Mouse (Mus musculus) midbrain, embryonic 14.5 days (tissue): Measurements from ENCODE around the gene Krcc1. TPM values are rescaled to one million over a fixed set of nuclear protein-coding genes. Genes with fewer than 3 reads are reported as not detected.
"Not testable (repeated sequence)": the region's sequence is repeated elsewhere in the genome, so short reads cannot be mapped to it uniquely, and the experiment has no call there.

Source experiments
- ATAC-seq: fragments of 200-750 bp; cut with Nextera tagmentation; 2 replicates; pipeline ENCODE4 v1.8.0; 2017; ENCODE audit warnings: moderate number of reproducible peaks, moderate library complexity; ENCODE audit not compliant: low FRiP score, low TSS enrichment
- DNase-seq: peaks from one replicate; pipeline ENCODE4 v3.0.0-alpha.2; 2015
- H3K27ac ChIP-seq: fragments of 300-500 bp; sonication (generic); replicated peaks from 2 replicates; pipeline ENCODE4 v1.5.1; 2014; ENCODE audit warnings: mild to moderate bottlenecking, low read depth, low read length, moderate library complexity
- H3K27me3 ChIP-seq: fragments of 300-500 bp; sonication (generic); 2 replicates; pipeline ENCODE4 v1.6.1; 2014; ENCODE audit warnings: low read length, control low read depth, mixed read lengths; ENCODE audit not compliant: control insufficient read depth, insufficient read depth
- H3K36me3 ChIP-seq: fragments of 300-500 bp; sonication (generic); 2 replicates; pipeline ENCODE4 v1.6.1; 2014; ENCODE audit warnings: low read length, control low read depth; ENCODE audit not compliant: control insufficient read depth, insufficient read depth
- H3K4me1 ChIP-seq: fragments of 300-500 bp; sonication (generic); 2 replicates; pipeline ENCODE4 v1.6.1; 2014; ENCODE audit warnings: mild to moderate bottlenecking, antibody characterized with exemption, low read length, control low read depth; ENCODE audit not compliant: control insufficient read depth, insufficient read depth
- H3K4me2 ChIP-seq: fragments of 300-500 bp; sonication (generic); 2 replicates; pipeline ENCODE4 v1.6.1; 2014; ENCODE audit warnings: mild to moderate bottlenecking, low read length, moderate library complexity
- H3K4me3 ChIP-seq: fragments of 300-500 bp; sonication (generic); replicated peaks from 2 replicates; pipeline ENCODE4 v1.5.1; 2014; ENCODE audit warnings: low read depth, low read length
- H3K9ac ChIP-seq: fragments of 300-500 bp; sonication (generic); replicated peaks from 2 replicates; pipeline ENCODE4 v1.6.1; 2014; ENCODE audit warnings: mild to moderate bottlenecking, low read length, moderate library complexity
- H3K9me3 ChIP-seq: fragments of 300-500 bp; sonication (generic); 2 replicates; pipeline ENCODE4 v1.6.1; 2016; ENCODE audit warnings: low read length, control low read depth, mixed read lengths; ENCODE audit not compliant: control insufficient read depth
- WGBS: fragments of 180-500 bp; shearing (Covaris S2); extraction: QIAGEN DNeasy Blood & Tissue Kit; methylation state at CpG from one replicate; pipeline ENCODE4 v1.1.7; 2014; 5-methylcytosine and 5-hydroxymethylcytosine counted together
- microRNA-seq: library from miRNA; unstranded; fragments of <30 nt; microRNA quantifications from one replicate; pipeline ENCODE4, GENCODE M21; 2016
- polyA plus RNA-seq: library from polyadenylated mRNA; unstranded; fragments of >200 nt; fragmentation: Nextera tagmentation; extraction: Ambion mirVana; gene quantifications from 2 replicates; pipeline ENCODE4 v1.2.1, GENCODE M21; 2014

Gene Krcc1
- polyA plus RNA-seq, 1 experiment from 2014 or later = 19.0 TPM

- not testable (repeated sequence) for ATAC-seq, H3K27me3 ChIP-seq
- WGBS = 95% methylated on average over 1 of the region's 4 CpGs
These were observed 60.0 kb downstream of the Krcc1 start for GRCm38 (mm10) chr6:71331491-71331890.

DNA sequence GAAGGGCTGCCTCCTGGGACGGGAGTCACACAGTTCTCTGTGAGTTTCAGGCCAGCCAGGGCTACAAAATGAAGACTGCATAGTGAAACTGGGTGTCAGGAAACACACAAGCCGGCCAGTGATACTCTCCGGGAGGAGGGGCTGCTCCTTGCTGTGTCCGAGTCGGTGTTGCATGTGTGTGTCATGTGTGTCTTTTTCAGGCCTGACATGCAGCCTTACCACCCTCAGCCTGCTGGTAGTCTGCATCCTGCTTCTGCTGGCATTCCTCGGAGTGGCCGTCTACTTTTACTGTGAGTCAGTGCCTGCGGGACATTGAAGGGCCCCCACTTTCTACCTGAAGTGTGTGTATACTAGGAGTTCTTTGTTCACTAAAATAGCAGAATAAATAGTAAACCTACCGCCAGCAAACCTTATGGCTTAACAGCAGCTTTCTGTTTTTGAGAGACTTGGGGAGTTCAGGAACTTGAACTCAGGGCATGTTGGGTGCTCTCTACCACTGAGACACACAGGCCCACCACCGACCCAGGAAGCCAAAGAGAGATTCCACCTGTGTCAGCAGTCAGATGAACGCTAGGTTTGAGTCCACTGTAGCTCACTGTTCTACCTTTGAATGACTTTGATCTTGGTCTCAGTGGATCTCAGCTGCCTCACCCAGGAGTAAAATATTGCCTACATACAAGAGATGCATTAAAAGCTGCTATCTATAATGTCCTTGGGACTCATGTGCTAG, 60.9 kb downstream of the Krcc1 start:
- 86% methylated on average over 11 of the region's 11 CpGs for WGBS
- Histone ChIP-seq H3K9ac (no peak overlapping the region), H3K27me3 (no peaks in the 10 kb centered on the region)

More at GRCm38 (mm10) chr6:71331491-71331890, 60.0 kb downstream of the Krcc1 start:
- H3K9me3 ChIP-seq, H3K4me2 ChIP-seq, H3K4me1 ChIP-seq, H3K27ac ChIP-seq, DNase-seq, H3K9ac ChIP-seq, H3K36me3 ChIP-seq, H3K4me3 ChIP-seq: not testable (repeated sequence)

DNA sequence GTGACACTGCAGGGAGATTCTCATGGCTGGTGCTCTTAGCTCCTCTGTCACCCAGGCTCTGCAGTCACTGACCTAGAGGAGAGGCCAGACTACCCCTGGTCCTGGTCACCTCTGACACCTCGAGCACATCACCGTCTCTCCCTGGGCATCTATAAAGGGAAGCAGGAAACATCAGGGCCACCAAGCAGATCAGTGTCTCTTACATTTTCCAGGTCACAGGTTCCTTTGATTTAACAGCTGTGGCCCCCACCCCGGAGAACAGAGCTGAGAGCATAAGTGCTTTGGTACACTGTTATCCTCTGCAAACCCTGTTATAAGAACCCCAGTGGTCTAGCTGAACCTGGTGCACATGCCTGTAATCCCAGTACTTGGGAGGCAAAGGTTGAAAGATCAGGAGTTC, 61.6 kb downstream of the Krcc1 start:
- DNase-seq (no peak), ATAC-seq (no peak)
- no peak overlapping the region for H3K9ac ChIP-seq
- H3K27ac ChIP-seq = no peak overlapping the region
- no peak overlapping the region for H3K4me3 ChIP-seq
- H3K4me2 ChIP-seq = no peak overlapping the region
- H3K4me1 ChIP-seq = no peaks in the 10 kb centered on the region
- H3K9me3 ChIP-seq = no peaks in the 10 kb centered on the region
- no peaks in the 10 kb centered on the region for H3K27me3 ChIP-seq
- 77% methylated on average over 3 of the region's 3 CpGs for WGBS
- no peaks in the 10 kb centered on the region for H3K36me3 ChIP-seq

More for the DNA sequence above, 60.9 kb downstream of the Krcc1 start:
- DNase-seq (no peak), ATAC-seq (no peak)
- no peak overlapping the region for H3K4me2 ChIP-seq
- no peak overlapping the region for H3K27ac ChIP-seq
- no peak overlapping the region for H3K4me3 ChIP-seq
- H3K4me1 ChIP-seq = no peaks in the 10 kb centered on the region
- no peaks in the 10 kb centered on the region for H3K36me3 ChIP-seq
- no peaks in the 10 kb centered on the region for H3K9me3 ChIP-seq

- Histone ChIP-seq H3K36me3 (no peaks in the 10 kb centered on the region), H3K4me3 (no peak overlapping the region), H3K4me1 (no peaks in the 10 kb centered on the region), H3K4me2 (no peak overlapping the region), H3K9me3 (no peaks in the 10 kb centered on the region), H3K27ac (no peak overlapping the region), H3K9ac (no peak overlapping the region), H3K27me3 (no peaks in the 10 kb centered on the region)
- 94% methylated on average over 11 of the region's 11 CpGs for WGBS
- ATAC-seq = no peak
- DNase-seq = no peak
These were observed 62.2 kb downstream of the Krcc1 start for GRCm38 (mm10) chr6:71333578-71334273.

Small RNA genes lying within 50 kb of the gene (microRNA-seq; reads per million reads assigned to microRNA genes)
- gene Mir8112 = 42.5 reads per million, percentile 47 among the genes with 10 or more reads in this experiment

Other genes with a start within 250 kb of the Krcc1 start
- 3.5 and 3.9 TPM in 2 replicates for gene Thnsl2, start 127.2 kb upstream of the Krcc1 start, polyA plus RNA-seq
- gene Fabp1, start 71.8 kb upstream of the Krcc1 start, polyA plus RNA-seq = not detected in 2 replicates
- gene Smyd1, start 50.6 kb downstream of the Krcc1 start, polyA plus RNA-seq = 0.18 and 0.23 TPM in 2 replicates
- gene Cd8b1, start 51.1 kb downstream of the Krcc1 start, polyA plus RNA-seq = not detected in 2 replicates
- gene Cd8a, start 101.8 kb downstream of the Krcc1 start, polyA plus RNA-seq = not detected in 2 replicates
- gene Rmnd5a, start 169.0 kb downstream of the Krcc1 start, polyA plus RNA-seq = 5.5 and 6.7 TPM in 2 replicates
- 24.5 and 34.5 TPM in 2 replicates for gene Rnf103, start 222.2 kb downstream of the Krcc1 start, polyA plus RNA-seq